8 mouse cellular contexts compared by ENCODE assay signal in the genomic region with DNA sequence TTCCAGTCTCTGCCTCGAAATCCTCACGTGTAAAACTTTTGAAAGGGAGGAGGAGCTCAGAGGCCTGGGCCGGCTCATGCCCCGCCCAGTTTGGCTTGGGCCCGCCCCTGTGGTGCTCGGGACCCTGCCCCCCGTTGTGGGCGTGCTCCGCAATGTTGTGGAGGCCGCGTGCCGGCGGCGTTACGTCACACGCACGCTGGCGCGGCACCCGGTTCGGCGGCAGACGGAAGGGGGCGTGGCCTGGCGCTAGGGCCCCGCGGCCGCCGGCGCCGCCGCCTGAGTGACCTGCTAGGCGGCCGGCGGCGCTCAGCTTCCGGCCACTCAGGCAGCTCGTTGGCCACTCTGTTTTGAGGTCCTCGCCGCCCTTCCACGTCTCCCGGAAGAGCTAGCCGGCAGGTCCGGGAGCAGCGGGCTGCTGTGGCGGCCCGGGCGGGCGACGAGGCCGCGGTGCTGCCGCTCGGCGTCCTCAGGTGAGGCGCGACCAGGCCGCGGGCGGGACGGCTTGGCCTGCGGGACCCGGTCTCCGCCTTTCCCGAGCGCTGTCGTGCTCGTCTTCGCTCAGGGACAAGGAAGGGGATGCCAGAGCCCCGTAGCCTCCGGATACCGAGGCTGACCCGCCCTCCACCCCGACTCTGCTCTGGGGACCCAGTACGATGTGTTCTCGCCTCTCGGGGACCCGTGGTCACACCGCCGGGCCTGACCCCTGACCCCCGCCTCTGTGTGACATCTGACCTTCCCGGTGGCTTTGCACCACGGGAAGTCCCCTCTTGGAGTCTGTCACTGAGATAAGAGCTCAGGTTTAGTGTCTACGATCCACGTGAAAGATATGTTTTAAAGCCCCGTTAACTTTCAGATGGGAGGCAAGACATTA. TPM values are rescaled to one million over a fixed set of nuclear protein-coding genes. Genes with fewer than 3 reads are reported as not detected.
DNase-seq lines count a peak whose midpoint lies in the region; ATAC-seq lines count a peak whose summit lies in the region.

A gene (plus strand): TSS at position 242 of the 871 bp plus-strand sequence.

- H3K36me3 ChIP-seq in hindbrain, embryonic 15.5 days, result peaks cover 20% of the 10 kb centered on the region

- WGBS in hindbrain, embryonic 15.5 days, result under 1% methylated on average over 81 of the region's 86 CpGs

- ATAC-seq in hindbrain, embryonic 15.5 days (ENCODE audit: low FRiP score, low read depth), result peak; percentile 98

- H3K4me1 ChIP-seq in hindbrain, embryonic 15.5 days (replicated peaks), result peaks cover 8% of the 10 kb centered on the region

- no peaks in the 10 kb centered on the region for H3K27me3 ChIP-seq in hindbrain, embryonic 15.5 days

- no peaks in the 10 kb centered on the region for H3K9me3 ChIP-seq in hindbrain, embryonic 15.5 days

- H3K4me3 ChIP-seq in hindbrain, embryonic 15.5 days, result peak within 1 kb of the TSS; percentile 68

- H3K27ac ChIP-seq in hindbrain, embryonic 15.5 days (replicated peaks), result peak within 1 kb of the TSS; percentile 82

- H3K9ac ChIP-seq in hindbrain, embryonic 15.5 days, result peak within 1 kb of the TSS; percentile 70

- H3K4me2 ChIP-seq in hindbrain, embryonic 15.5 days, result peak within 1 kb of the TSS; percentile 68

- peak; percentile 95 for DNase-seq in R1 (ENCODE audit: low read depth, low spot score)
- DNase-seq in cerebellum, postnatal 25 days, result peak; percentile 98 to 99
- DNase-seq in frontal cortex, postnatal 36 days (ENCODE audit: low spot score in 2 of 2), result peak; percentile 95 to 97
- DNase-seq in left cerebral cortex, adult 11 months (ENCODE audit: low spot score), result peak; percentile 95
- peak; percentile 99 to 100 for DNase-seq in lung, postnatal 4 days
- DNase-seq in retina, postnatal 7 days (ENCODE audit: low read depth, low spot score), result peak; percentile 93
- peak; percentile 97 for DNase-seq in urinary bladder, adult 2 months (ENCODE audit: low spot score)

RNA-seq across cellular contexts. Expression of the gene that starts here (rescaled TPM):
- 25.7 and 26.0 TPM in 2 replicates for polyA plus RNA-seq in hindbrain, embryonic 15.5 days (2015; fragmentation: Nextera tagmentation; extraction: Ambion mirVana)
- 35.0 and 40.2 TPM in 2 replicates for polyA plus RNA-seq in urinary bladder, adult 2 months (2012; rRNA removed)

Comparison
In these comparisons a context has a peak if more than half of its experiments do, and no peak if none do; other contexts are left out.
1. Peak in every context shown above with its lines: DNase-seq, ATAC-seq, H3K4me3 ChIP-seq and H3K27ac ChIP-seq.